Mouse (Mus musculus): ENCODE results near the gene Arrdc2. TPM values are rescaled to one million over a fixed set of nuclear protein-coding genes. Genes with fewer than 3 reads are reported as not detected.

Gene Arrdc2
- 3.7 and 3.8 TPM in 2 replicates for polyA plus RNA-seq (2016; fragmentation: Nextera tagmentation; extraction: Ambion mirVana)

DNA sequence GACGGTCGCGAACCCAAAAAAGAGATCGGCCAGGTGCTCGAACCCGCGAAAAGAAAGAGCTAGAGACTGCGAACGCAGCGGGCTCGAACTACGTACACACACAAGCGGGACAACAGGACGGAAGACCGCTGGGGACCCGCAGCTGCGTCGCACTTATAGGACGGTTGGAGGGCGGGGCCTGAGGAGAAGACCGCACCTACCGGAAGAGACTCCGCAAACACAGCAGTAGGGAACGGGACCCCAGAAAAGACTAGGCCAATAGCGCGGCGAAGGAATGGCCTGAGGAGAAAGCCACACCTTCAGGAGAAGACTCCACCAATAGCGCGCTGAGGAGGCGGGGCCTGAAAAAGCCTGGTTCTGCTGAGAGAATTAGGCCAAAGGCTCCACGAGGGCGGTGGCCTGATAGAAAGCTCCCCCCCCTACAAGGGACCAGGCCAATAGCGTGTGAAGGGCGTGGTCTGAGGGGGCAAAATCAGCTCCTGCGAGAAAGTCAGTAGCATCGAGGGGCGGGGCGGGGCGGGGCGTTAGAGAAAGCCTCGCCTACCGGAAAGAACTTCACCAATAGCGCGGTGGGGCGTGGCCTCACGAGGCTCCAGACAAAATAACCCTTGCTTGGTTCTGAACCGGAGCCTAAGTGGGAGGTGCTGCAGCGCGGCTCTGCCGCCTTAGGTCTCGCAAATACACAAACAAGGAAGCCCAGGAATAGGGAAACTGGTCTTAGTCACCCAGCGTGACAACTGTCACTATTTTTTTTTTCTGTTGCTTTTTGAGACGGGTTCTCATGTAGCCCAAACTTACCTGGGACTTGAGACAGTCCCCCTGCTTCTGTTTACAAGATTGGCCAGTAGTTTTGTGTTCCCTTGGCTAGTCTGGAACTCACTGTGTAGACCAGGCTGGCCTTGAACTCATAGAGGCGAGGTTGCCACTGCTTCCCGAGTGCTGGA, at the start of gene Arrdc2:
Gene Arrdc2 (minus strand): TSS at position 313 of the 944 bp plus-strand sequence.
- H3K27ac ChIP-seq = peak within 1 kb of the TSS; percentile 93
- WGBS = 2% methylated on average over 55 of the region's 55 CpGs
- peak within 1 kb of the TSS; percentile 76 for H3K4me3 ChIP-seq
- peaks cover 5% of the 10 kb centered on the region; the same call in 1 of the 2 replicates for H3K36me3 ChIP-seq
- peaks cover 36% of the 10 kb centered on the region for H3K27me3 ChIP-seq (ENCODE audit: insufficient read depth, poor library complexity, severe bottlenecking)
- peaks cover 34% of the 10 kb centered on the region for H3K4me1 ChIP-seq
- H3K9me3 ChIP-seq = no peaks in the 10 kb centered on the region
- peak; percentile 100 for DNase-seq (ENCODE audit: low spot score)

GRCm38 (mm10) chr8:70887669-70888068, 48.1 kb upstream of the Arrdc2 start:
- peak overlapping the region; percentile 19 for H3K4me3 ChIP-seq
- no peaks in the 10 kb centered on the region for H3K9me3 ChIP-seq
- H3K27me3 ChIP-seq (ENCODE audit: insufficient read depth, poor library complexity, severe bottlenecking) = peaks cover 68% of the 10 kb centered on the region
- WGBS = 3% methylated on average over 15 of the region's 18 CpGs
- H3K27ac ChIP-seq = no peak overlapping the region
- 0 out of 2 replicates have a peak, but pooled peaks cover 2% of the 10 kb centered on the region for H3K36me3 ChIP-seq
- H3K4me1 ChIP-seq = peaks cover 21% of the 10 kb centered on the region
- DNase-seq (ENCODE audit: low spot score) = no peak

GRCm38 (mm10) chr8:70885612-70886011, 46.1 kb upstream of the Arrdc2 start:
- DNase-seq (ENCODE audit: low spot score) = no peak
- Histone ChIP-seq H3K9me3 (no peaks in the 10 kb centered on the region), H3K4me3 (no peak overlapping the region), H3K4me1 (peaks cover 9% of the 10 kb centered on the region), H3K27me3 (ENCODE audit: insufficient read depth, poor library complexity, severe bottlenecking) (peaks cover 50% of the 10 kb centered on the region), H3K36me3 (0 out of 2 replicates have a peak, but pooled peaks cover 1% of the 10 kb centered on the region), H3K27ac (no peak overlapping the region)
- 13% methylated on average over 12 of the region's 12 CpGs for WGBS

DNA sequence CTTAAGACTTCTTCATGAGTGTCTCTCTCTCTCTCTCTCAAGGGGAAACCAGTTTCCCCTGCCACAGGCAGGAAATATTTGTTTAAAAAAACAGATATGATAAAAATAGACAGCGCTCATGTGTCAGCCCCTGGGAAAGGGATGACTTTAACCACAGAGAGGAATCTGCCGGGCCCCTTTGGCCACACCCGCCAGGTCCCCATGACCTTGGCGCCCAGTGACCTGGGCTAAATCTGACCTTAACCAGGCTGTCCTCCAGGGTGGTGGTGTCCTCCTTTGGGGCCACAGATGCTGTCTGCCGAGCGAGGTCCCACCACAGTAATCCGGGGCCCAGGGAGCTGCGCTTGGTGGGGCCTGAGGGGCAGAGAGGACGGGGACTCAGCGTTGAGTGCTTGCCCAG, 45.2 kb upstream of the Arrdc2 start:
- Histone ChIP-seq H3K36me3 (no peaks in the 10 kb centered on the region), H3K4me3 (no peak overlapping the region), H3K9me3 (no peaks in the 10 kb centered on the region), H3K4me1 (peaks cover 17% of the 10 kb centered on the region), H3K27me3 (ENCODE audit: insufficient read depth, poor library complexity, severe bottlenecking) (peaks cover 42% of the 10 kb centered on the region), H3K27ac (no peak overlapping the region)
- WGBS = 80% methylated on average over 10 of the region's 10 CpGs
- DNase-seq (ENCODE audit: low spot score) = no peak

GRCm38 (mm10) chr8:70884186-70884585, 44.7 kb upstream of the Arrdc2 start:
- no peak overlapping the region for H3K27ac ChIP-seq
- peaks cover 38% of the 10 kb centered on the region; the same call in 1 of the 2 replicates for H3K27me3 ChIP-seq (ENCODE audit: insufficient read depth, poor library complexity, severe bottlenecking)
- no peak for DNase-seq (ENCODE audit: low spot score)
- H3K4me3 ChIP-seq = no peak overlapping the region
- no peaks in the 10 kb centered on the region for H3K9me3 ChIP-seq
- H3K36me3 ChIP-seq = no peaks in the 10 kb centered on the region
- WGBS = 78% methylated on average over 4 of the region's 4 CpGs
- H3K4me1 ChIP-seq = peaks cover 17% of the 10 kb centered on the region

- no peak overlapping the region for H3K4me3 ChIP-seq
- H3K27me3 ChIP-seq (ENCODE audit: insufficient read depth, poor library complexity, severe bottlenecking) = peaks cover 8% of the 10 kb centered on the region; the same call in 1 of the 2 replicates
- H3K9me3 ChIP-seq = no peaks in the 10 kb centered on the region
- DNase-seq (ENCODE audit: low spot score) = no peak
- 16% methylated on average over 11 of the region's 11 CpGs for WGBS
- no peaks in the 10 kb centered on the region for H3K36me3 ChIP-seq
- peaks cover 16% of the 10 kb centered on the region for H3K4me1 ChIP-seq
- H3K27ac ChIP-seq = no peak overlapping the region
Observed at GRCm38 (mm10) chr8:70880546-70880945, 41.0 kb upstream of the Arrdc2 start.

DNA sequence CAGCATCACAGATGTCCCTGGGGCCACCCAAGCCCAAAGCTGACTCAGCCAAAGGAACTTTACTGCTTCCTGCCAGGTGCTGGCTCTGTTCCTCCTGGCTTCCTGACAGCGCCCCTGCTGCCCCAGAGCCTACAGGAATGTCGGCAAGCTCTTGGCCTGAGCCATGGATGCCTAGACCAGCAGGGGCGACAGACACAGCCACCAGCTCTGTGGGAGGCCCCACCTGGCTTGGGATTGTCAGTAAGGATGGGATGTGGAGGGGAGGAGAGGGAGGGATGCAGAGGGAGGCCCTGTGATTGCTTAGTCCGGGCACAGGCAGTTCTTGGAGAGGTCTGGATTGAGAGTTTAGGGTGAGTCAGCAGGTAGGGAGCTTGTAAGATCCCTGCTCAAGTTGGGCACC, 40.6 kb upstream of the Arrdc2 start:
- no peaks in the 10 kb centered on the region for H3K36me3 ChIP-seq
- H3K27me3 ChIP-seq (ENCODE audit: insufficient read depth, poor library complexity, severe bottlenecking) = peaks cover 4% of the 10 kb centered on the region; the same call in 1 of the 2 replicates
- no peak overlapping the region for H3K4me3 ChIP-seq
- 4% methylated on average over 4 of the region's 4 CpGs for WGBS
- H3K27ac ChIP-seq = no peak overlapping the region
- no peaks in the 10 kb centered on the region for H3K9me3 ChIP-seq
- peaks cover 16% of the 10 kb centered on the region for H3K4me1 ChIP-seq
- no peak for DNase-seq (ENCODE audit: low spot score)

GRCm38 (mm10) chr8:70879500-70879899, 40.0 kb upstream of the Arrdc2 start:
- Histone ChIP-seq H3K36me3 (no peaks in the 10 kb centered on the region), H3K27me3 (ENCODE audit: insufficient read depth, poor library complexity, severe bottlenecking) (0 out of 2 replicates have a peak, but pooled peaks cover 3% of the 10 kb centered on the region), H3K4me3 (no peak overlapping the region), H3K9me3 (no peaks in the 10 kb centered on the region), H3K27ac (no peak overlapping the region), H3K4me1 (peaks cover 16% of the 10 kb centered on the region)
- WGBS = 48% methylated on average over 4 of the region's 4 CpGs
- DNase-seq (ENCODE audit: low spot score) = no peak

DNA sequence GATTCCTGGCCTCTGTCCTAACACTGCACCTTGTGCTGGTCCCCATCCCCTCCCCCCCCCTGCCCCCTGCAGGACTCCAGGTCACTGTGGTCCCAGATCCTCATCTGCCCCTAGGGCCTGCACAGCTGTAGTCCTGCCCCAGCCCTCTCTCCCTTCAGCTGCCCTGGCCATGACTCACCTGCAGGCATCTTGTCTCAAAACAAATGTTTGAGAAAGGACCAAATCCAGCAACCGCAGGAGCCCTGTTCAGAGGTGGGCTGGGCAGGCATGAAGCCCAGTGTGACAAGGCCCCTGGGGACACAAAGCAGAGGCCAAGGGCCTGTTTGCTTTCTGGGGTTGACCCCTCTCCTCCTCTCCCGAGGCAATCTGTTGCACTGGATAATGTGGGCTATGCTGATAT, 38.7 kb upstream of the Arrdc2 start:
- Histone ChIP-seq H3K4me3 (no peak overlapping the region), H3K4me1 (peaks cover 23% of the 10 kb centered on the region), H3K36me3 (no peaks in the 10 kb centered on the region), H3K9me3 (no peaks in the 10 kb centered on the region), H3K27ac (no peak overlapping the region), H3K27me3 (ENCODE audit: insufficient read depth, poor library complexity, severe bottlenecking) (0 out of 2 replicates have a peak, but pooled peaks cover 3% of the 10 kb centered on the region)
- 39% methylated on average over 2 of the region's 2 CpGs for WGBS
- DNase-seq (ENCODE audit: low spot score) = no peak

GRCm38 (mm10) chr8:70876382-70876781, 36.9 kb upstream of the Arrdc2 start:
- no peak overlapping the region for H3K4me3 ChIP-seq
- no peaks in the 10 kb centered on the region for H3K9me3 ChIP-seq
- 0 out of 2 replicates have a peak, but pooled peaks cover 3% of the 10 kb centered on the region for H3K27me3 ChIP-seq (ENCODE audit: insufficient read depth, poor library complexity, severe bottlenecking)
- peaks cover 31% of the 10 kb centered on the region for H3K4me1 ChIP-seq
- H3K36me3 ChIP-seq = no peaks in the 10 kb centered on the region
- no peak overlapping the region for H3K27ac ChIP-seq
- 62% methylated on average over 4 of the region's 4 CpGs for WGBS
- no peak for DNase-seq (ENCODE audit: low spot score)

GRCm38 (mm10) chr8:70874441-70874840, 34.9 kb upstream of the Arrdc2 start:
- H3K27me3 ChIP-seq (ENCODE audit: insufficient read depth, poor library complexity, severe bottlenecking) = no peaks in the 10 kb centered on the region
- no peak for DNase-seq (ENCODE audit: low spot score)
- H3K9me3 ChIP-seq = no peaks in the 10 kb centered on the region
- peaks cover 31% of the 10 kb centered on the region for H3K4me1 ChIP-seq
- no peak overlapping the region for H3K27ac ChIP-seq
- H3K4me3 ChIP-seq = 0 out of 2 replicates have a peak overlapping the region, but pooled peaks have one; percentile 71
- H3K36me3 ChIP-seq = no peaks in the 10 kb centered on the region
- WGBS = 85% methylated on average over 13 of the region's 13 CpGs

DNA sequence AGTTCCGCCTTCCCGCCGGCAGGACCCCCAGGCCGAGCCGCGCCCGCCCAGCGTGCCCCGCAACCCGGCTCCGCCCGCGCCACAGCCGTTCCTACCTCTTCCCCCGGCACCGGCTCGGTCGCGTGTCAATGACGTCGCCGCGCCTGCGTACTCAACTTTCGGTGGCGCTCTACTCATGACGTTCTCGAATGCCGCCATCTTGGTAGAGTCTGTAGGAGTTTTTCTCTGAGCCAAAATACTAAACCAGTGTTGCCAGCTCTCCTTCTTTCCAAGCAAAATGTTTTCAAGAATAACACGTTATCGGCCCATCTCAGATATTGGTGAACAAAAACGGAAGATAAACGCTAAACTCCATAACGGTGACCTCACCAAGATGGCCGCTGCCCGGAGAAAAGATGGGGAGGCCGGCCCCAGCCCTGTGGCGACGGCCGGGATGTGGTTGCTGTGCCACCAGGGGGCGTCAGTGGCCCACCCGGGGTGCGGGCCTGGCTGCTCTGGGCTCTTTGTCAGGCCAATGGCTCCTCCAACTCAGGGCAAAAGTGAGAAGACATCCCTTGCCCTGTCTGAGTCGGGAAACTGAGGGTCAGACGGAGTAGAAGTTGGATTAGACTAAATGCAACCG, 34.0 kb upstream of the Arrdc2 start, which contains the start of gene Ccdc124:
Gene Ccdc124 (minus strand): TSS at position 572 of the 622 bp plus-strand sequence.
- Histone ChIP-seq H3K4me1 (peaks cover 41% of the 10 kb centered on the region), H3K9me3 (no peaks in the 10 kb centered on the region), H3K4me3 (peak within 1 kb of the TSS; percentile 71), H3K27ac (peak within 1 kb of the TSS; percentile 91), H3K27me3 (ENCODE audit: insufficient read depth, poor library complexity, severe bottlenecking) (no peaks in the 10 kb centered on the region), H3K36me3 (no peaks in the 10 kb centered on the region)
- WGBS = 1% methylated on average over 46 of the region's 46 CpGs
- DNase-seq (ENCODE audit: low spot score) = peak; percentile 97

Data from heart, embryonic 10.5 days (tissue).